11 mouse cellular contexts compared by ENCODE assay signal in genomic region chr7:63857771-63858417, GRCm38 (mm10). TPM values are rescaled to one million over a fixed set of nuclear protein-coding genes. Genes with fewer than 3 reads are reported as not detected.
A peak's percentile ranks its signal among the peaks of the same experiment; 100 is the strongest.
DNase-seq lines count a peak whose midpoint lies in the region; ATAC-seq and TF ChIP-seq lines count a peak whose summit lies in the region.
"Had no signal": no experiment of that assay in that cellular context is flagged by ENCODE, and none has a peak within 500 bp of the region (broad histone marks: within the 10 kb centered on the region; RNA-seq: fewer than 3 reads in every experiment).

No protein-coding gene starts in this region.

- H3K27me3 ChIP-seq in heart, embryonic 13.5 days (replicated peaks): peaks cover 4% of the 10 kb centered on the region; the same call in 1 of the 2 replicates
- H3K27me3 ChIP-seq in limb, embryonic 13.5 days: no peaks in the 10 kb centered on the region
- no peaks in the 10 kb centered on the region for H3K27me3 ChIP-seq in limb, embryonic 10.5 days (ENCODE audit: low read depth, poor library complexity, severe bottlenecking)
- peaks cover 3% of the 10 kb centered on the region; the same call in 1 of the 2 replicates for H3K27me3 ChIP-seq in E14TG2a.4 (ENCODE audit: insufficient read depth, low read length)
- H3K27me3 ChIP-seq in embryonic facial prominence, embryonic 13.5 days: no peaks in the 10 kb centered on the region

- no peak for TF ChIP-seq CTCF in E14TG2a.4 (conservative IDR thresholded peaks at IDR 0.05; ENCODE audit: low read length)

- peaks cover 10% of the 10 kb centered on the region for H3K4me1 ChIP-seq in heart, embryonic 13.5 days
- H3K4me1 ChIP-seq in limb, embryonic 13.5 days: peaks cover 11% of the 10 kb centered on the region; the same call in 1 of the 2 replicates
- H3K4me1 ChIP-seq in limb, embryonic 10.5 days: peaks cover 10% of the 10 kb centered on the region
- peaks cover 47% of the 10 kb centered on the region for H3K4me1 ChIP-seq in E14TG2a.4 (replicated peaks; ENCODE audit: low read depth, low read length)
- peaks cover 11% of the 10 kb centered on the region; the same call in 1 of the 2 replicates for H3K4me1 ChIP-seq in embryonic facial prominence, embryonic 13.5 days

- intact Hi-C loops in heart, postnatal 14 days (cut with DNase I): loop anchor here (1.0 to 10.0 kb wide), 7 partner anchors 27 to 427 kb away; partner anchors contain the start of genes Mtmr10 and Trpm1

- no peak for DNase-seq in heart, postnatal 14 days
- no peak for DNase-seq in limb, embryonic 10.5 days (ENCODE audit: low spot score)
- no peak for DNase-seq in adrenal gland, postnatal 25 days

- H3K36me3 ChIP-seq in heart, embryonic 13.5 days: no peaks in the 10 kb centered on the region
- H3K36me3 ChIP-seq in limb, embryonic 13.5 days: no peaks in the 10 kb centered on the region
- no peaks in the 10 kb centered on the region for H3K36me3 ChIP-seq in limb, embryonic 10.5 days
- no peaks in the 10 kb centered on the region for H3K36me3 ChIP-seq in E14TG2a.4 (ENCODE audit: insufficient read depth, low read length)
- no peaks in the 10 kb centered on the region for H3K36me3 ChIP-seq in embryonic facial prominence, embryonic 13.5 days

- H3K9ac ChIP-seq in heart, embryonic 13.5 days: no peak overlapping the region
- 0 out of 2 replicates have a peak overlapping the region, but pooled peaks have one; percentile 57 for H3K9ac ChIP-seq in limb, embryonic 13.5 days
- H3K9ac ChIP-seq in embryonic facial prominence, embryonic 13.5 days: no peak overlapping the region

- H3K4me2 ChIP-seq in heart, embryonic 13.5 days: peak overlapping the region; percentile 86
- peak overlapping the region; percentile 67 for H3K4me2 ChIP-seq in limb, embryonic 13.5 days (replicated peaks)
- peak overlapping the region; percentile 65; the same call in 1 of the 2 replicates for H3K4me2 ChIP-seq in embryonic facial prominence, embryonic 13.5 days

- WGBS in heart, embryonic 13.5 days: 80% methylated on average over 17 of the region's 17 CpGs
- 74% methylated on average over 17 of the region's 17 CpGs for WGBS in limb, embryonic 13.5 days
- 83% methylated on average over 17 of the region's 17 CpGs for WGBS in limb, embryonic 10.5 days
- 72% methylated on average over 17 of the region's 17 CpGs for WGBS in embryonic facial prominence, embryonic 13.5 days

- no peak for ATAC-seq in heart, embryonic 13.5 days (ENCODE audit: extremely low read depth, insufficient number of reproducible peaks, low FRiP score, low TSS enrichment)
- ATAC-seq in limb, embryonic 13.5 days (ENCODE audit: low FRiP score, low read depth): no peak
- no peak for ATAC-seq in embryonic facial prominence, embryonic 13.5 days (ENCODE audit: insufficient number of reproducible peaks, insufficient read depth, low FRiP score, low TSS enrichment, low read depth)

- no peaks in the 10 kb centered on the region for H3K9me3 ChIP-seq in heart, embryonic 13.5 days
- H3K9me3 ChIP-seq in limb, embryonic 13.5 days: no peaks in the 10 kb centered on the region
- no peaks in the 10 kb centered on the region for H3K9me3 ChIP-seq in limb, embryonic 10.5 days (replicated peaks)
- no peaks in the 10 kb centered on the region for H3K9me3 ChIP-seq in E14TG2a.4 (ENCODE audit: low read length)
- H3K9me3 ChIP-seq in embryonic facial prominence, embryonic 13.5 days: no peaks in the 10 kb centered on the region

- H3K27ac ChIP-seq in heart, embryonic 13.5 days (replicated peaks): no peak overlapping the region
- no peak overlapping the region for H3K27ac ChIP-seq in limb, embryonic 13.5 days
- no peak overlapping the region for H3K27ac ChIP-seq in limb, embryonic 10.5 days
- H3K27ac ChIP-seq in embryonic facial prominence, embryonic 13.5 days: no peak overlapping the region

- H3K4me3 ChIP-seq in heart, embryonic 13.5 days: no peak overlapping the region
- no peak overlapping the region for H3K4me3 ChIP-seq in limb, embryonic 13.5 days
- H3K4me3 ChIP-seq in limb, embryonic 10.5 days: no peak overlapping the region
- H3K4me3 ChIP-seq in E14TG2a.4 (replicated peaks; ENCODE audit: low read length): 0 out of 2 replicates have a peak overlapping the region, but pooled peaks have one; percentile 41
- H3K4me3 ChIP-seq in embryonic facial prominence, embryonic 13.5 days: no peak overlapping the region

RNA-seq across cellular contexts. Expression of gene E030018B13Rik, which starts 58.8 kb away (rescaled TPM):
- not detected in 2 replicates for polyA plus RNA-seq in heart, embryonic 13.5 days (2015; fragmentation: Nextera tagmentation; extraction: Ambion mirVana)
- not detected for total RNA-seq in heart, postnatal 14 days (2021)
- polyA plus RNA-seq in limb, embryonic 13.5 days (2015; fragmentation: Nextera tagmentation; extraction: Ambion mirVana): 0.14 TPM in 1 of 2 replicates, not detected in the other
- polyA plus RNA-seq in limb, embryonic 10.5 days (2016; fragmentation: Nextera tagmentation; extraction: Ambion mirVana): not detected in 2 replicates
- not detected in 2 replicates for polyA plus RNA-seq in embryonic facial prominence, embryonic 13.5 days (2015; fragmentation: Nextera tagmentation; extraction: Ambion mirVana)
- total RNA-seq in adrenal gland, postnatal 25 days (2021): not detected in 2 replicates
- total RNA-seq: common myeloid progenitor, adult 5-6 weeks; left cerebral cortex, postnatal 4 days; megakaryocyte progenitor cell, adult 5-6 weeks; neutrophil, adult 5-6 weeks had no signal
